Mouse (Mus musculus): Measurements from ENCODE around the gene Ipcef1.

GRCm38 (mm10) chr10:6930889-6931288 lies 121.4 kb downstream of the Ipcef1 start:
- TF ChIP-seq CTCF (IDR thresholded peaks at IDR 0.05) (no peak), EP300 (IDR thresholded peaks at IDR 0.05) (no peak)
